Mouse (Mus musculus): ENCODE results near the gene Fignl1.
A peak's percentile ranks its signal among the peaks of the same experiment; 100 is the strongest.

The Fignl1 gene

DNA sequence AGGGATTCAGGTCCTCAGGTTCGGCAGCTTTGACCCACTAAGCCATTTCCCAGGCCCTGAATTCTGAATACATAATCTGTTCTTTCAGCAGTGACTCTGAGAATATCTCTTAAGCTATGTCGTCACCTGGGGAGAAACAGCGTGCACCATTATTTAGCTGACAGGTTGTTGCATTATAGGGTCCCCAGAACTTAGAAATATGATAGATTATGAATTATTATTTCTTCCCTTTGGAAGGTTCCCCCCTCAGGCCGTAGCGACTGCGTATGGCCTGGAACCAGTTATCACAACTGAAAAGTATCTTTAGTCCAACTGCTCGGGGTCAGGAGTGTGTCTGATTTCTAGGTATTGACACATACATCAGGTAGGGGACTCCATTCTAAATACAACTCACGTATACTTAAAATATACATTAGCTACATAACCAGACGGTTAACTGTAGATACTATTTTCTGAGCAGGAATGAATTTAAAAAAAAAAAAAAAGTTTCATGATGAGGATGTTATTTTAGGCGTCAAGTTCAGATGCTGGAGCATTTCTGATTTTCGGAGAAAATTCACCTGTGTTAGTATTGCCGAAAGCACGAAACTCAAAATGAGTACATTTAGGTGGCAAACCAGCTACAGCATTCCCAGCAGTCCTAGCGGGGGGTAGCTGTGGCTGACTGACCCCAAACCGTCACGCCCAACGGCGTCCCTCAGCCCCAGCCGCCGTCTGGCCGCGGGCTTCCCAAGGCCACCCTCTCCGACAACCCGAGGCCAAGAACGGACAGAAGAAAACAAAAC is 535 bp downstream of the Fignl1 start:
- no peak for DNase-seq

DNA sequence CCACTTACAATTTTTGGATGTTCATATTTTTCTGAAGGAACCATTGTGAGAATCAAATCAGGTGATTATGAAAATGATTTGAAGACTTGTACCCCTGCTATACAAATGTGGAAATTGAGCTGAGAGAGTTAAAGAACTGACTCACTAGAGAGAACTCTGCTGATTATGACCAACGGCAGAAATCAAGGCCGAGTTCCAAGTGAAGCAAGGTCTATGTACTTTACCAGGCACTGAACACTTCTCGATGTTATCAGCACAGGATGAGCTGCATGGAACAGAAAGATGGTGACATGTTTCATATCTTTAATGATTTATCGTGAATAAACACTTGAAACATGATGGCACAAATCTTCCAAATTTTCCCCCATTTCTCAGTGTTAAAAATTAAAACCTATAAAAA is 2.8 kb downstream of the Fignl1 start:
- no peak for DNase-seq

DNA sequence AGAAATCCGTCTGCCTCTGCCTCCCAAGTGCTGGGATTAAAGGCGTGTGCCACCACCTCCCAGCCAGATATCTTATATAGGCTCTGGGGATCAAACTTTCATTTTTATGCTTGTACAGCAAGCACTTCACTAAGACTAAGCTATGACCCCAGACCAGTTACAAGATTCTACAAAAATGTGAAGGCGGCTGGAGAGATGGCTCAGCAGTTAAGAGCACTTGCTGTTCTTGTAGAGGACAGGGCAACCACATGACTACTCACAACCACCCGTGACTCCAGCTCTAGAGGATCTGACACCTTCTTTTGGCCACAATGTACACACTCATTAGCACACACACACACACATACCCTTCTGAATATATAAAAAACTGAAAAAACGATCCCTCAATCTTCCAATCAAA is 4.3 kb downstream of the Fignl1 start:
- DNase-seq = no peak

DNA sequence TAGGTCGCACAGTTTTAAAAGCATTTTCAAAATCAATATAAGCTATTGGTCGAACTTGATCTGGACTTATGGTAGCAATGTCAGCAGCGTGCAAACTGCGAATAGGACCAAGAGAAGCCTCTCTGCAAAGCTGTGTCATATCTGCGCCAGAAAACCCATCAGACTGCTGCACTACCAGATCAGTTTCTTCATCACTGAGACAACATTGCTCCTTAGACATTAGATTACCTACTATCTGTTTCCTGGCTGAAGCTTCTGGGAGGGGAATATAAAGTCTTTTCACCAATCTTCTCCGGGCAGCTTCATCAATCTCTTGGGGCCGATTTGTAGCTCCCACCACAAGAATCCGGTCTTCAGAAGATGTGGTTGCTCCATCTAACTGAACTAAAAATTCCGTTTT is 7.7 kb downstream of the Fignl1 start:
- no peak for DNase-seq

DNA sequence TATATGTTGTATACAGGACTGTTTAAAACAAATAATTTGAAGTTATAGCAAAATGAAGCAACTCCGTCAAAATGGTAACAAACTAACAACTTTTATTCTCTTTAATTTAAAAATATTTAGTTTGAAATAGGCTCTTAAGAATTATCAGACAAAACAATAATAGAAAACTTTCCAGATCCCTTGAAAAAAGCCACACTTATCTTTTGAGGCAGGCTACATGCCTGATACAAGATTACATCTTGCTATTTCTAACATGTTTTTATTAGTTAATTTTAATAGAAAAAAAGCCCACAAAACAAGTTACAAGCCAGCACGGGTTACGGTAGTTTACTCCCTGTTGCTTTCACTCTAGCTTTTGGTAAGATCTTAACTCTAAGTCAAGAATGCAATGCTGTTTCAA is 8.5 kb downstream of the Fignl1 start:
- DNase-seq = no peak

DNA sequence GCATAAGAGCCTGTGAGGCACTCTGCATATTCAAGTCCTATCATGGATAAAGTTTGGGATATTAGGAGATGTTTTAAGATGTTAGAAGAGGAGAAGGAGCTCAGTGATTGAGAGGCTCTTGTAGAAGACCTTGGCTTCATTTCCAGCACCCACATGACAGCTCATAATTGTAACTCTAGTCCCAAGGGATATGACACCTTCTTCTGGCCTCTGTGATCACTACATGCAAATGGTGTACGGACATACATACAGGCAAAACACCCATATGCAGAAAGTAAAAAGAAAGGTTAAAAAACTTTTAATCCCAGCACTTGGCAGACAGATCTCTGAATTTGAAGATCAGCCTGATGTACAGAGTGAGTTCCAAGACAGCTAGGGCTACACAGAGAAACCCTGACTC is 10.1 kb downstream of the Fignl1 start:
- no peak for DNase-seq

DNA sequence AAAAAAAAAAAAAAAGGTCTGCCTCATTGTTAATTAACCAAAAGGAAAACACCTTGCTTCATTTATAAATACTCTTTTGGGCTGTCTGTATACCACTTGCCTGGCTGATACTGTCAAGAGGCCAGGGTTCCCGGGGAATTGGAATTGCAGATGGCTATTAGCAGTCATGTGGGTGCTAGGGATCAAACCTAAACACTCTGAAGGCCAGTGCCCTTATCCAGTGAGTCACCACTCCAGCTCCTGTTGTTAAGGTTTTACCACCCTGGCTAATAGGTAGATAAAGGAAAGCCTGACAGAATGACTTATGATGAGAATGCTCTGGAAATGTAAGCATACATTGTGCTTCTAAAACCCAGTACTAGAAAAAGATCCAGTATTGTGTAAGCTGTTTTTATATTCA is 14.1 kb downstream of the Fignl1 start:
- no peak for DNase-seq

DNA sequence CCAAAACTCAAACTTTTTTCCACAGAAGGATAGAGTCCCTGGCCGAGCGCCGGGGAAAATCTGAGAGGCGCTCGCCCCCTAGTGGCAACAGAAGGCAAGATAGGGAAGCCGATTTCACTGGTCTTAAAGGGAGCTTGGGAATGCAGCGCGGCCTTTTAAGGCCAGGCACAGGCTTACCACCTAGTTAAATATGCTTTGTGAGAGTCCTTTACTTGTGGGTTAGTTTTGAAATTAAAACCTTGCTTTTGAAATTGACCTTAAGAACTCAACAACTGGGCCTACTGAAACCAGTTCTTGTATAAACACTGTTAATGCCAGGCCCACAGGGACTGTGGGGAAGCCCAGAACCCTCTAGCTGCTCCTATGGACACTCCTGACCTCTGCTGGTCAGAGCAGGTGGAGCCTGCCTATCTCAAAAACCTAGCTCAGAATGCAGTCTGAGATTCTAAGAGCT is 20.2 kb downstream of the Fignl1 start:
- peak; percentile 81 for DNase-seq

DNA sequence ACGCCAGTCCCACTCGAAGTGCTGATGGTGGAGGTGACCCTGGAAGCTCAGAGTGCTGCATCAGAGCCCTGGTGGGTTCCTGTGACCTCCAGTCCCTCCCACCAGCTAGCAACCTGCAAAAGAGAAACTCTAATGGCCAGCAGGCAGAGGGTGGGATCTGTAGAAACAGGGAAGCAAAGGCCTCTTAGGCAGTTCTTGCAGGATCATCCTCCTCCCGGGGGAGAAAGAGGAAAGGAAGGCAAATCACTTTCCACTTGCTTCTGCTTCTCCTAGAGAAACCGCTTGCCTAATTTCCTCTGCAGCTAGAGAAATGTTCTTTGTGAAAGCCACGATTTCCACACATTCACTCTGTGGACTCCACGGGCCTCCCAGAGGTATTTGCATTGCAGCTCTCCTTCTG is 23.3 kb downstream of the Fignl1 start:
- no peak for DNase-seq

DNA sequence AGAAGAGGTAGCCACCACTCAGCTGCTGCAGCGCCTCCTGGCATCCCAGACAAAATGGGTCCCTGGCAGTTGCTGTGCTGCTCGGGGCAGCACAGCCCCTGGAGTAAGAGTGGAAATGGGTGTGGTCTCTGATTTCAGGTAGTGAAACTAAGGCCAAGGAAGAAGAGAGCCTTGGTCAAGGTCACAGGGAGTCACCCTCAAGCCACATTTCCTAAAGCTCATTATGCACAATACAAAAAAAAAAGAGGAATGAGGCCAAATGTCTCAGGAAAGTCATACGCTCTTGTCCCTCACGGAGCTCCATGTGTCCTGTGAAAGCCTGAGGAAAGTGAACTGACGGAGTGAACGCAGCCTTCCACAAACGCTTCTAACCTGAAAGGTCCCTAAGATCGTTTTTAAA is 27.0 kb downstream of the Fignl1 start:
- no peak for DNase-seq

DNA sequence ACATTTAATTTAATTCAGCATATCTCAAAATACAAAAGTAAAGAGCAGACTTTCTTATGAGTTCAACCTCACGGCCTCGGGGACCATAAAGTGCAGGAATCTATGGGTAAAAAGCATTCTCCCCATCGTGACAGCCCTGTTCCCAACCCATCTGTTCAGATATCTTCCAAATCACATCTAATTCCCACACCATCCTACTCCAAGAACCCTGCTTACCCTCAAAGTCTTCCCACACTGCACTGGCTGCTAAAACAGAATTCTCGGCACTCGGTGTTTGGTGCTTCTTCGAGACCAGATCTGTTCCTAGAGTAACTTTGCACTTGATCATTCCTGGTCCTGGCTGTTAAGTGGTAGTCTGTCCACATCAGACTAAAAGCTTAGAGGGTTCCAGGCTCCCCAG is 30.4 kb downstream of the Fignl1 start:
- DNase-seq = no peak

DNA sequence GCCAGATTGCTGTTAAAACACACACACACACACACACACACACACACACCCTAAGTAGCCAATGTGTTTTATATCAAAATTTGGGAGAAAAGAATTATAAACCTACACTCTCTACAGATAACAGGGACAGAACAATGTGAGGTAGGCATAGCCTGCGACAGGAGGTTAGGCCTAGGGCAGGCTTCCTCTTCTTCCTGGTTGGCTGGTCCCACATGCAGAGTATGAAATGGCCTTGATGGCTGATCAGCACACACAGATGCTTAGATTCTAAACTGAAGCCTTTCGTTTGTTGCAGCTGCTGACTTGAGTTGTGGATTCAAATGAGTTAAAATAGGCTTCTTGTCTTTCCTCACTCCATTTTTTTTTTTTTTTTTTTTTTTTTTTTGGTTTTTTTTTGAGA is 31.0 kb downstream of the Fignl1 start:
- no peak for DNase-seq

DNA sequence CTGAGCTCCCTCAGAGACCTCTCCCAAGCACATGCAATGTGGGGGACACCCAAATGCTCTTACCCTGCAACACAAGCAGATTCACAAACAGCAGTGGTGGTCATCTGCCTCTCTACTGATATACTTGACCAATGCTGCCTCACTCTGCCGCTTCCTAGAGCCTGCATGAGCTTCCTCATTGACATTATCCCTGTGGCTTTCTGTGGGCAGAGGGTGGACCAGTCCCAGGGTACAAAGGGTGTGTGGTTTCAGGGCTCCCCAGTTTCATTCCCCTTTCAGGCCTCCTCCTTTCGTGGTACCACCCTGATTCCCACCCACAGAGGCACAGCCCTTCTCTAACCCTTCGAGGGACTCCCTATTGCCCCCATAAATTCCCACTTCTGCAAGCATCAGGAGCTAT is 31.5 kb downstream of the Fignl1 start:
- no peak for DNase-seq

DNA sequence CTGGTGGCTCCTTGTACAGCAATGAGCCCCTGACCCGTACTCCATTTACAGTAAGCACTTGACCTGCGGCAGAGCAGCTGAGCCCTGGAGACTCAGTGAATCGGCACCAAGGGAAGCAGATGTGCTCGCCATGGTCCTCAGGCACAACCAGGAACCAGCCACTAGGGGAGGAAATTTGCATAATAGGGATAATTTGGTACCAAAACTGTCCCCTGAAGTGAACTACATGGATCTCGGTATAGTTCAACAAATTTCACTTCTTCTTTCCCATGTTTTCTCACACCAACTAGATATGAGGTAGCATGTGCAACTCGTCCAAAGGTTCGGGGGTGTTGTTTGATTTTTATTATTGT is 32.0 kb downstream of the Fignl1 start:
- no peak for DNase-seq

DNA sequence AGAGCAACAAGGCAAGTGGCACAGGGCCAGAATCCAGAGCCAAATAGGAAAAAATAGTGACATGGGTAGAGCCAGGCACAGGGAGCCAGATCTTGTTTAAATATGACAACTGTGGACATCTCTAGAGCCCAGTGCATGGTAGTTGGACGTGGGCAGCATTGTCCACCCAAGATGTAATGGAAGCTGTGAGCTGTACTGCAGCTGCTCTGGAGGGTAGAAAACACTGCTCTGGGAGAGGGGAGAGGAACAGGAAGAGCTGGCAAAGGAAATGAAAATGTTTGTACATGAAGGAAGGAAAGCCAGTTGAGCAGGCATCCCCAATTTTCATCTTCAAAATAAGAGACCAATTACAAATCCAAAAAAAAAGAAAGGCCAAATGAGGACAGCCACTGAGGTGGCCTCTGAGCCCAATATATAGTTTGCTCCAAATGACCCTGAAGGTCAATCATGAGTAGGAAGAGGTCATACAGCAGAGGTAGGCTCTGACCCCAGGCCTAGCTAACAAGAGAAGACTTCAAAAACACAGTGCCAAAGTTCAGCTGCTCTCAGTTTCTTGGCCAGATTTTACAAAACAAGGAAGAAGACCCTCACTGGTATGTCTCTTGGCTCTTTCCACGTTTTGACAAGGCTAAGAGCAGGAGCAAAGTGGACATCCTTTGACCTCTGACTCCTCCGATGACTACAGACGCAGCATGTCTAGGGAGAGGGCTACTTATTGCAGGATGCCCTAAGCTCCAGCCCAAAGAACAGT is 32.5 kb downstream of the Fignl1 start:
- no peak for DNase-seq

DNA sequence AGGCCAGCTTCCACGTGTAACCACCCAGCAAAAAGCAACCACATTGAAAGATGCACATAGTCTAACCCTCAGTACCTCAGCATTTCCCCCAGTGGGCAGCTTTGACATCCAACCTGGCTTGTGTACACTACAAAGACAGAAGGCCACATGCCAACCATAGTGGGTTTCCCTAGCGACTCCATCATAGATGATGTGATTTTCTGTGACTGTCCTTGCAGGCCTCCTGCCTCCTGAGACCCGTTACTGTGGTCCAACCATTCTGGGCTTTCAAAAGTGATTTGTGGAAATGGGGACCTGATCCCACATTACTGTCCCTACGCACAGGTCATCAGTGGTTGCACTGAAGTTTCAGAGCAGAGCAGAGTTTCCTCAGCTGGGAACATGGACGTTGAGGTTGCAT is 33.9 kb downstream of the Fignl1 start:
- DNase-seq = no peak

DNA sequence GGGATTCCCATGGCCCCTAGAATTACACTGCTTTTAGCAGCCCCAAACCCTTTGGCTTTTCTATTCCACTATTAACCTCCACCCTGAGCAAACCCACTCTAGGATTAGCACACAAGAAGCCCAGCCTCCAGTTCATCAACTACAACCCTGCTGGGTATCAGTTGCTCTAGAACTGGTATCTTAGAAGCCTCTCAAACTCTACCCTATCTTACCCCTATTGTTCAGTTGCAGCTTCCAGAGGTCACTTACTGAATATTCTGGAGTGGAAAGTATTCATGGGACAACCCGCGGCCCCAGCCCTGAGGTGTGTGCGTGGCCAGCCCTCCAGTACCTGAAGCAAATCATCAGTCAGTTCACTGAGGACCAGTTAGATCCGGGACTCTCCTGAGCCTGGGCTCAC is 34.4 kb downstream of the Fignl1 start:
- DNase-seq = no peak

DNA sequence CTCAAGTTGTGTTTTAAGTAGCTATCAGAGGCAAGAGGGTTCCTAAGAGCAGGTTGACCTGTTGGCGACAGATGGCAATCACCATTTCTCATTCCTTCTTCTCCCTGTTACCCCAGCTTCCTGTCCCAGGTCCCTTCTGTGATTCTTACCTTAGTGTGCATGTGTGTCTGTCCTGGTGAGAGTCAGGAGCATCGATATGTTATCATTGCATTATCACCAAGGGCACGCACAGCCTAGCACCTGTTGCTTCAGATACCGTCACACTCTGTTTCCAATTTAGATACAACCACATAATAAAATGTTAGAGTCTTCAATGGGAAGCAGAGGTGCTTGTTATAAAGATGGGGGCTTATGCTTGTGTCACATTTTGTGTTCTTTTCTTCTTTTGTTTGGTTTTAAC is 36.6 kb downstream of the Fignl1 start:
- no peak for DNase-seq

DNA sequence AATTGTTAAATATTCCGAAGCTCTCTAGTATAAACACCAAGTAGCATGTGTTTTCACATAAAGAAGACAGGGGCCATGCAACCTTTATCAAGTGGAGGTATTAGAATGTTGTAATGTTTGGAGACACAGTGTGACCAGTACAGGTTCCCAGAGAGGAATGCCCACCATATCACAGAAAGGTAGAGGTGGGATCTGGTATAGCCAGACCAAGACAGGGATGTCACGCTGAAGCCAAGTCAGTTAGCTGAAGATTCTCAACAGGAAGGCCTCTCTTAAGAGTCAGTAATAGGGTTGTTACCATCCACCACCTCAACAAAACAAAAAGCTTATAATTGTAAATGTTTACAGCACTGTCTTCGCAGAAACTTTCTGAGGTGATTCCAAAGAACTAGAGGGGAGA is 38.1 kb downstream of the Fignl1 start:
- no peak for DNase-seq

DNA sequence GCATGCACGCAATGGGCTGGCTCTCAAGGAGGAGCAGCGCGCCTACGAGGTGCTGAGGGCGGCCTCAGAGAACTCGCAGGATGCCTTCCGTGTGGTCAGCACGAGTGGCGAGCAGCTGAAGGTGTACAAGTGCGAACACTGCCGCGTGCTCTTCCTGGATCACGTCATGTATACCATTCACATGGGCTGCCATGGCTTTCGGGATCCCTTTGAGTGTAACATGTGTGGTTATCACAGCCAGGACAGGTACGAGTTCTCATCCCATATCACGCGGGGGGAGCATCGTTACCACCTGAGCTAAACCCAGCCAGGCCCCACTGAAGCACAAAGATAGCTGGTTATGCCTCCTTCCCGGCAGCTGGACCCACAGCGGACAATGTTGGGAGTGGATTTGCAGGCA is 39.5 kb downstream of the Fignl1 start:
- DNase-seq = no peak

DNA sequence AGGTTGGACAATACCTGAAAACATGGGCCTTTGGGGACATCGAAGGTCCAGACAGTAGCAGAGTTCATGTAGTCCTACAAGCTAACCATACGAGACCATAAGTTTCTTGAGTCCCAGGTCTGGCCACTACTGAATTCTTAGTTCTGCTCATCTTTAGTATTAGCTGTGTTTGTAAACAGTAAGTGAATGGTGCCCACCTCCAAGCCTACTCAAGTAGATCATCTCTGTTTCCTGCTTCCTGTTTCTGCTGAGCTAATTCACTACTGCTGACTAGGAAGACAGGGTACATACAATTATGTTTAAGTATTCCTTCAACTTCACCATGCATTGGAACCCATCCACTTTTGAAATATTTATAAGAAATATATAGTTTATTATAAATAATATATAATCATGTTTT is 40.7 kb downstream of the Fignl1 start:
- DNase-seq = no peak

DNA sequence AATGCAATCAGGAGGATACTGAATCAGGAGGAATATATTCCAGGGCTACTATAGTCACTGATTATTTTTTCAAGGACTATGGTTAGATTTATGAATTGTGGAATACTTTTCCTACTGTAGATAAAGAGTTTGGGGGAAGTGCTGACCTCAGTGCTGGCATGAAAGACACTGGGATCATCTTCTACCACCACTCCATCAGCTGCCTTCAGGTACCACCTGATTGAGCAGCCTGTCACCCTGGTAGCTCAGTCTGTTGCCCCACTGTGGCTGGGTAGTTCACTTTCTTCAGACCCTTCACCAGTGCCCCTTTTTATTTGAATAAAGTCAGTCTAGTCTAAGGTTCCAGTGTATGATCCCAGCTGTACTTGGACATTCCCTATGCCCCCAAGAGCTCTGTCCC is 42.0 kb downstream of the Fignl1 start:
- DNase-seq = no peak

DNA sequence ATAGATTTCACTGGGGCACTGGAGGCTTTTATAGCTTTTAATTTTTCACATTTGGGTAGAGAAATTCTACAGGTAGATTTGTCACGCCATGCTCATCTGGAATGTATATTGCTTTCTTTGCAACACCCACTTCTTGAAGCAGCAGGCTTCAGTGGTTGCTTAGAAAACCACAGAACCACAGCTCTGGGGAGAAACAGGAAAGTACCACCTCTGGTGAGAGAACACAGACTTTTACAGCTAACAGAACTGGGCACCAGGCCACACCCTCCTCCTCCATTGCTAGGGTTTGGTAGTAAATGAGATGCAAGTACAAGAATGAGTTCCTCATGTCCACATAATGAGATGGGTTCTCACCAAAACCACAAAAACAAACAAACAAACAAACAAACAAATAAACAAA is 42.7 kb downstream of the Fignl1 start:
- no peak for DNase-seq

DNA sequence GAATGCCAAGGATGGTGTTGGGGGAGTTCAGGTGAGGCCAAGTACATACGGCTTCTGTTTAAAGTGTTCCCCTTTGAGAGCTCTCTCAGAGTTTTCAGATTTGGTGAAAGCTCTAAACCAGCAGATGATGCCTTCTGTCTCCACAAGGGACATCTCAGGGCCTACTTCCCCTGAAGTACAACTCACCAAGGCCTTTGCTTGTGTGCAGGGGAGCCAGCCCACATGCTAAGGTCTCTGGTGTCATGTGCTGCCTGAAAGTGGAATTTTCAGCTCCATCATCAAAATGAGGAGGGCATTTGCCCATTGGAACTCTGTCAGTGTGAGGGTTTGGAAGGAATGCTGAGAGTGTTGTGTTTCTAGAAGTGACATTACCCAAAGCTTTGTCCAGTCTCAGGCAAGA is 43.3 kb downstream of the Fignl1 start:
- no peak for DNase-seq

DNA sequence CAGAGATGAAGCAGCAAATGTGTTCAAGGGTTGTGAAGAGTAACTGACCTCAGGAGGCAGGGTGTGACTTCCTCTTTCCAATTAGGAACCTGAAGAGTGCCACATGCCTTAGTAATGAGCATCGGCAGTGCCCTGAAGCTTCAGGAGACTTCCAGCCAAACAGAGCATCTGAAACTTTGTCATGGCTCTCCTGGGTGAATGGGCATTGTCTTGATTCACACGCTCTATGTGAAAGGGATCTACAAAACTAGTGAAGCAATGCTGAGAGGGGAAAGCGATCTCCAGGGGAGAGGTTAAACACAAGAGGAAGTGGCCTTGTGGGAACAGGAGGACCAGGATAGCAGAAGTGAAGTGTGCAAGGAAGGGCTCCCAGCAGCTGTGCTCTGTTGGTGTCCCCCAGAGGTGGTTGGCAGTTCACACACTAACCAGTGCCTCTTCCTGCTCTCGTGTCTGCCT is 45.5 kb downstream of the Fignl1 start:
- no peak for DNase-seq
